Mouse (Mus musculus): Measurements from ENCODE around the gene Chchd6. TPM values are rescaled to one million over a fixed set of nuclear protein-coding genes. Genes with fewer than 3 reads are reported as not detected.

Chchd6 gene
- polyA plus RNA-seq, 1 experiment, result 7.4 TPM

GRCm38 (mm10) chr6:89351441-89352137, 243.9 kb downstream of the Chchd6 start:
- DNase-seq (ENCODE audit: low read depth in 1 of 2, low spot score in 2 of 2), result no peak
- Histone ChIP-seq H3K4me1 (ENCODE audit: control insufficient read depth, insufficient read depth, insufficient read length) (no peaks in the 10 kb centered on the region; the same call in 1 of the 2 replicates), H3K36me3 (ENCODE audit: control insufficient read depth, insufficient read depth, low read length) (no peaks in the 10 kb centered on the region), H3K27me3 (ENCODE audit: control insufficient read depth, insufficient read depth, low read length) (no peaks in the 10 kb centered on the region), H3K27ac (ENCODE audit: insufficient read depth, low read length) (no peak overlapping the region), H3K4me3 (ENCODE audit: extremely low read depth, insufficient read depth, insufficient read length) (no peak overlapping the region)
- WGBS, result 73% methylated on average over 5 of the region's 5 CpGs
- no peak for TF ChIP-seq CTCF (IDR thresholded peaks at IDR 0.05; ENCODE audit: extremely low read depth, insufficient read depth, insufficient read length, insufficient replicate concordance)
- no peak for TF ChIP-seq POLR2A (IDR thresholded peaks at IDR 0.05; ENCODE audit: low read depth, low read length)

- no peak for TF ChIP-seq CTCF (IDR thresholded peaks at IDR 0.05; ENCODE audit: extremely low read depth, insufficient read depth, insufficient read length, insufficient replicate concordance)
- TF ChIP-seq POLR2A (IDR thresholded peaks at IDR 0.05; ENCODE audit: low read depth, low read length), result no peak
- Histone ChIP-seq H3K4me3 (ENCODE audit: extremely low read depth, insufficient read depth, insufficient read length) (no peak overlapping the region), H3K27ac (ENCODE audit: insufficient read depth, low read length) (no peak overlapping the region), H3K4me1 (ENCODE audit: control insufficient read depth, insufficient read depth, insufficient read length) (no peaks in the 10 kb centered on the region; the same call in 1 of the 2 replicates), H3K36me3 (ENCODE audit: control insufficient read depth, insufficient read depth, low read length) (no peaks in the 10 kb centered on the region), H3K27me3 (ENCODE audit: control insufficient read depth, insufficient read depth, low read length) (no peaks in the 10 kb centered on the region)
- 90% methylated on average over 2 of the region's 2 CpGs for WGBS
- DNase-seq (ENCODE audit: low read depth in 1 of 2, low spot score in 2 of 2), result no peak
These were observed 244.9 kb downstream of the Chchd6 start for GRCm38 (mm10) chr6:89350520-89350919.

GRCm38 (mm10) chr6:89350037-89350515, 245.4 kb downstream of the Chchd6 start:
- Histone ChIP-seq H3K4me3 (ENCODE audit: extremely low read depth, insufficient read depth, insufficient read length) (no peak overlapping the region), H3K4me1 (ENCODE audit: control insufficient read depth, insufficient read depth, insufficient read length) (no peaks in the 10 kb centered on the region; the same call in 1 of the 2 replicates), H3K27ac (ENCODE audit: insufficient read depth, low read length) (no peak overlapping the region), H3K27me3 (ENCODE audit: control insufficient read depth, insufficient read depth, low read length) (no peaks in the 10 kb centered on the region), H3K36me3 (ENCODE audit: control insufficient read depth, insufficient read depth, low read length) (no peaks in the 10 kb centered on the region)
- TF ChIP-seq CTCF (IDR thresholded peaks at IDR 0.05; ENCODE audit: extremely low read depth, insufficient read depth, insufficient read length, insufficient replicate concordance), result no peak
- no peak for TF ChIP-seq POLR2A (IDR thresholded peaks at IDR 0.05; ENCODE audit: low read depth, low read length)
- 91% methylated on average over 1 of the region's 1 CpGs for WGBS
- no peak for DNase-seq (ENCODE audit: low read depth in 1 of 2, low spot score in 2 of 2)

GRCm38 (mm10) chr6:89348363-89348762, 247.1 kb downstream of the Chchd6 start:
- Histone ChIP-seq H3K27me3 (ENCODE audit: control insufficient read depth, insufficient read depth, low read length) (no peaks in the 10 kb centered on the region), H3K4me1 (ENCODE audit: control insufficient read depth, insufficient read depth, insufficient read length) (peaks cover 2% of the 10 kb centered on the region; the same call in 1 of the 2 replicates), H3K36me3 (ENCODE audit: control insufficient read depth, insufficient read depth, low read length) (no peaks in the 10 kb centered on the region), H3K27ac (ENCODE audit: insufficient read depth, low read length) (no peak overlapping the region), H3K4me3 (ENCODE audit: extremely low read depth, insufficient read depth, insufficient read length) (no peak overlapping the region)
- no peak for TF ChIP-seq CTCF (IDR thresholded peaks at IDR 0.05; ENCODE audit: extremely low read depth, insufficient read depth, insufficient read length, insufficient replicate concordance)
- TF ChIP-seq POLR2A (IDR thresholded peaks at IDR 0.05; ENCODE audit: low read depth, low read length), result no peak
- no peak for DNase-seq (ENCODE audit: low read depth in 1 of 2, low spot score in 2 of 2)
- 88% methylated on average over 9 of the region's 9 CpGs for WGBS

- Histone ChIP-seq H3K27me3 (ENCODE audit: control insufficient read depth, insufficient read depth, low read length) (no peaks in the 10 kb centered on the region), H3K4me3 (ENCODE audit: extremely low read depth, insufficient read depth, insufficient read length) (no peak overlapping the region), H3K36me3 (ENCODE audit: control insufficient read depth, insufficient read depth, low read length) (no peaks in the 10 kb centered on the region), H3K27ac (ENCODE audit: insufficient read depth, low read length) (no peak overlapping the region), H3K4me1 (ENCODE audit: control insufficient read depth, insufficient read depth, insufficient read length) (peaks cover 2% of the 10 kb centered on the region; the same call in 1 of the 2 replicates)
- TF ChIP-seq CTCF (IDR thresholded peaks at IDR 0.05; ENCODE audit: extremely low read depth, insufficient read depth, insufficient read length, insufficient replicate concordance) (no peak), POLR2A (IDR thresholded peaks at IDR 0.05; ENCODE audit: low read depth, low read length) (no peak)
- DNase-seq (ENCODE audit: low read depth in 1 of 2, low spot score in 2 of 2), result no peak
- WGBS, result 75% methylated on average over 1 of the region's 1 CpGs
These were observed 247.7 kb downstream of the Chchd6 start for GRCm38 (mm10) chr6:89347792-89348191.

GRCm38 (mm10) chr6:89345855-89346254, 249.6 kb downstream of the Chchd6 start:
- no peak for DNase-seq (ENCODE audit: low read depth in 1 of 2, low spot score in 2 of 2)
- H3K4me3 ChIP-seq (ENCODE audit: extremely low read depth, insufficient read depth, insufficient read length), result no peak overlapping the region
- H3K27me3 ChIP-seq (ENCODE audit: control insufficient read depth, insufficient read depth, low read length), result no peaks in the 10 kb centered on the region
- H3K4me1 ChIP-seq (ENCODE audit: control insufficient read depth, insufficient read depth, insufficient read length), result peaks cover 2% of the 10 kb centered on the region; the same call in 1 of the 2 replicates
- no peaks in the 10 kb centered on the region for H3K36me3 ChIP-seq (ENCODE audit: control insufficient read depth, insufficient read depth, low read length)
- H3K27ac ChIP-seq (ENCODE audit: insufficient read depth, low read length), result no peak overlapping the region
- WGBS, result 97% methylated on average over 1 of the region's 1 CpGs
- TF ChIP-seq POLR2A (IDR thresholded peaks at IDR 0.05; ENCODE audit: low read depth, low read length), result no peak
- no peak for TF ChIP-seq CTCF (IDR thresholded peaks at IDR 0.05; ENCODE audit: extremely low read depth, insufficient read depth, insufficient read length, insufficient replicate concordance)

GRCm38 (mm10) chr6:89345486-89345785, 250.0 kb downstream of the Chchd6 start:
- H3K27ac ChIP-seq (ENCODE audit: insufficient read depth, low read length), result no peak overlapping the region

More at GRCm38 (mm10) chr6:89345486-89345785, 250.0 kb downstream of the Chchd6 start:
- H3K4me3 ChIP-seq (ENCODE audit: extremely low read depth, insufficient read depth, insufficient read length), result no peak overlapping the region
- H3K4me1 ChIP-seq (ENCODE audit: control insufficient read depth, insufficient read depth, insufficient read length), result peaks cover 2% of the 10 kb centered on the region; the same call in 1 of the 2 replicates
- H3K27me3 ChIP-seq (ENCODE audit: control insufficient read depth, insufficient read depth, low read length), result no peaks in the 10 kb centered on the region
- WGBS, result 64% methylated on average over 3 of the region's 3 CpGs
- no peak for DNase-seq (ENCODE audit: low read depth in 1 of 2, low spot score in 2 of 2)
- TF ChIP-seq CTCF (IDR thresholded peaks at IDR 0.05; ENCODE audit: extremely low read depth, insufficient read depth, insufficient read length, insufficient replicate concordance) (no peak), POLR2A (IDR thresholded peaks at IDR 0.05; ENCODE audit: low read depth, low read length) (no peak)
- H3K36me3 ChIP-seq (ENCODE audit: control insufficient read depth, insufficient read depth, low read length), result no peaks in the 10 kb centered on the region
